Mouse (Mus musculus) lung, postnatal 0 days (tissue): Measurements from ENCODE around the gene Dglucy. TPM values are rescaled to one million over a fixed set of nuclear protein-coding genes. Genes with fewer than 3 reads are reported as not detected.
A peak's percentile ranks its signal among the peaks of the same experiment; 100 is the strongest.

Experiments
- ATAC-seq: fragments of 200-750 bp; cut with Nextera tagmentation; 2 replicates; pipeline ENCODE4 v1.8.0; 2017; ENCODE audit warnings: moderate library complexity
- DNase-seq: peaks from one replicate; pipeline ENCODE4 v3.0.0-alpha.2; 2016; ENCODE audit warnings: low spot score
- H3K27ac ChIP-seq: fragments of 300-500 bp; sonication (generic); 2 replicates; pipeline ENCODE4 v1.5.1; 2014; ENCODE audit warnings: antibody characterized with exemption, mild to moderate bottlenecking, low read length, mixed read lengths
- H3K27me3 ChIP-seq: fragments of 300-500 bp; sonication (generic); replicated peaks from 2 replicates; pipeline ENCODE4 v1.6.1; 2014; ENCODE audit warnings: low read length, mixed read lengths; ENCODE audit not compliant: insufficient read depth
- H3K36me3 ChIP-seq: fragments of 300-500 bp; sonication (generic); 2 replicates; pipeline ENCODE4 v1.6.1; 2014; ENCODE audit warnings: low read length, mixed read lengths; ENCODE audit not compliant: insufficient read depth
- H3K4me1 ChIP-seq: fragments of 300-500 bp; sonication (generic); 2 replicates; pipeline ENCODE4 v1.6.1; 2014; ENCODE audit warnings: antibody characterized with exemption, low read depth, low read length, mixed read lengths; ENCODE audit not compliant: insufficient read depth
- H3K4me2 ChIP-seq: fragments of 300-500 bp; sonication (generic); replicated peaks from 2 replicates; pipeline ENCODE4 v1.6.1; 2014; ENCODE audit warnings: low read depth, mild to moderate bottlenecking, low read length, moderate library complexity, mixed read lengths
- H3K4me3 ChIP-seq: fragments of 300-500 bp; sonication (generic); 2 replicates; pipeline ENCODE4 v1.5.1; 2014; ENCODE audit warnings: low read depth, low read length
- H3K9ac ChIP-seq: fragments of 300-500 bp; sonication (generic); replicated peaks from 2 replicates; pipeline ENCODE4 v1.6.1; 2014; ENCODE audit warnings: low read depth, mild to moderate bottlenecking
- H3K9me3 ChIP-seq: fragments of 300-500 bp; sonication (generic); 2 replicates; pipeline ENCODE4 v1.6.1; 2016; ENCODE audit warnings: low read length, mixed read lengths
- CTCF ChIP-seq: IDR thresholded peaks from 2 replicates; pipeline ENCODE4 v1.5.1; 2016; ENCODE audit warnings: antibody characterized with exemption, mild to moderate bottlenecking
- EP300 ChIP-seq: IDR thresholded peaks from 2 replicates; pipeline ENCODE4 v1.6.1; 2016; ENCODE audit warnings: antibody characterized with exemption, mild to moderate bottlenecking, control low read depth
- WGBS: fragments of 180-500 bp; shearing (Covaris S2); extraction: QIAGEN DNeasy Blood & Tissue Kit; methylation state at CpG from one replicate; pipeline ENCODE4 v1.1.7; 2014; 5-methylcytosine and 5-hydroxymethylcytosine counted together
- polyA plus RNA-seq: library from polyadenylated mRNA; unstranded; fragments of >200 nt; fragmentation: Nextera tagmentation; extraction: Ambion mirVana; gene quantifications from 2 replicates; pipeline ENCODE4 v1.2.1, GENCODE M21; 2015

Gene Dglucy
- polyA plus RNA-seq, 1 experiment from 2014 or later = 2.1 TPM

DNA sequence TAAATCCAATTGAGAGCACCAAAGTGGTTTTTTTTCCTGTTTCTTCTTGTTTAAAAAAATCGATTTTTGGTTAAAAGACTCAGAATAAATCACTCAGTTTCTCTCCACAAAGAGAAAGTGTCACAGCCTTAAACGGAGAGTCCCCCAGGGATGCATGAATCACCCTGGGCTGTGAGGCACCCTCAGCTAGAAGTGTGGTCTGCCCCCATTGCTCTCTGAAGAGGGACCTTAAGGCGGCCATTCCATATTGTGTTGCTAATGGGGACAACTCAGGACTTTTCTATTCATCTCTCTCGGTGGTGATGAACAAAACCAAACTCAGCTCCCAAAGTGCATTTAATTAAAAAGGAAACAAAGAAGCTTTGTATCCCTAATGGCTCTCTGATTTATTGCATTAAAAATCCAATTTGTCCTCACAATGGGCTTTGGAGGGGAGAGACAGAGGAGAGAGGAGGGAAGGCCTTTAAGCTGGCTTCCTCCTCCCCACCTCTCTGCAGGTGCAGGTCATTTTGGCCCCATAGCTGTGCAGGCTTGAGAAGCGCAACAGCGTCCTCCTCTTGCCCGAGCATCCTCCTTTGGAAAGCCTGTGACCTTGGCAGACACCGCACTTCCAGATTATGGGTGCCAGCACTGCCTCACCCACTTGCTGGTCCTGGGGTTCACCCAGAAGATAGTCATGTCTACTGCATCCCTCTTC is 52.9 kb downstream of the Dglucy start:
- Histone ChIP-seq H3K36me3 (no peaks in the 10 kb centered on the region), H3K4me1 (no peaks in the 10 kb centered on the region), H3K27me3 (no peaks in the 10 kb centered on the region), H3K9ac (no peak overlapping the region), H3K4me3 (no peak overlapping the region), H3K4me2 (no peak overlapping the region), H3K27ac (no peak overlapping the region), H3K9me3 (no peaks in the 10 kb centered on the region)
- TF ChIP-seq EP300 = no peak
- TF ChIP-seq CTCF = no peak
- DNase-seq (no peak), ATAC-seq (no peak)
- WGBS = 76% methylated on average over 8 of the region's 8 CpGs

DNA sequence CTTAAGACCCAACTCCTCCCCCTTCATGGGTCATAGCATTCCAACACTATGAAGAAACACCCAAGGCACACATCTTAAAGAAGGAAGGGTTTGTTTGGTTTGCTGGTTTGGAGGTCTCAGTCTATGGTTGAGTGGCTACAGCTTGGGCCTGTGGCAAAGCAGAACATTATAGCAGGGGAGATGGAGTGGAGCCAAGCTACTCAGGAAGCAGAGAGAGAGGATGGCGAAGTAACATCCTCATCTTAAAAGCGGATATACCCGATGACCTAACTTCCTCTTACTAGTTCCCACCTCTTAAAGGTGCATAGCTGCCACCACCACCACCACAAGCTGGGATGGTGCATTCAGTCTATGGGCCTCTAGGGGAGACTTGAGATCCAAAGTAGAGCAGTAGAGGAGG is 58.4 kb downstream of the Dglucy start:
- Histone ChIP-seq H3K27ac (no peak overlapping the region), H3K4me2 (no peak overlapping the region), H3K4me1 (0 out of 2 replicates have a peak, but pooled peaks cover 3% of the 10 kb centered on the region), H3K27me3 (no peaks in the 10 kb centered on the region), H3K9me3 (no peaks in the 10 kb centered on the region), H3K36me3 (no peaks in the 10 kb centered on the region), H3K4me3 (no peak overlapping the region), H3K9ac (no peak overlapping the region)
- peak; percentile 54 for ATAC-seq
- DNase-seq = peak; percentile 66
- no peak for TF ChIP-seq EP300
- no peak for TF ChIP-seq CTCF
- WGBS = 47% methylated on average over 3 of the region's 3 CpGs

DNA sequence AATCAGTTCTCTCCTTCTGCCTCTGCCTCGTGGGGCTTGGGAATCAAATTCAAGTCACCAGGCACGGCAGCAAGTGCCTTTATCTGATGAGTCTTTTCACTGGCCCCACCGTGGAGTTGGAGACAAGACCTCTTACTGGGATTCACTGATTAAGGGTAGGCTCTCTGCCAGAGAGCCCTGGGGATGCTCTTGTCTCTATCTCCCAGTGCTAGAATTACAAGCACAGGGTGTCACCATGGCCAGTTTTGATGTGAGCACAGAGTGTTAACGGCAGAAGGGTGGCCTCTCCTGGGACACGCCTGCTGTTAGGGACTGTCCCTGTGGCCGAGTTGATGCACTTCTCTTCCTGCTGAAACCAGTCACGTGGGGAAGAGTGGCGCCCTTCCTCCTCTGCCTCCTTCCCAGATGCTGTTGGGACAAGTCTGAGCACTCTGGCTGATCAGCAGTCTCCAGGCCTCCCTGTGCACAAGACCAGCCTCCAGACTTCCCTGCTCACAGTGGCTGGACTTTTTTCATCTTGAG is 60.3 kb downstream of the Dglucy start:
- Histone ChIP-seq H3K36me3 (no peaks in the 10 kb centered on the region), H3K4me3 (no peak overlapping the region), H3K9ac (no peak overlapping the region), H3K4me2 (no peak overlapping the region), H3K27me3 (no peaks in the 10 kb centered on the region), H3K9me3 (no peaks in the 10 kb centered on the region), H3K4me1 (0 out of 2 replicates have a peak, but pooled peaks cover 3% of the 10 kb centered on the region), H3K27ac (no peak overlapping the region)
- 29% methylated on average over 8 of the region's 8 CpGs for WGBS
- DNase-seq (no peak), ATAC-seq (no peak)
- TF ChIP-seq CTCF = no peak
- TF ChIP-seq EP300 = no peak

DNA sequence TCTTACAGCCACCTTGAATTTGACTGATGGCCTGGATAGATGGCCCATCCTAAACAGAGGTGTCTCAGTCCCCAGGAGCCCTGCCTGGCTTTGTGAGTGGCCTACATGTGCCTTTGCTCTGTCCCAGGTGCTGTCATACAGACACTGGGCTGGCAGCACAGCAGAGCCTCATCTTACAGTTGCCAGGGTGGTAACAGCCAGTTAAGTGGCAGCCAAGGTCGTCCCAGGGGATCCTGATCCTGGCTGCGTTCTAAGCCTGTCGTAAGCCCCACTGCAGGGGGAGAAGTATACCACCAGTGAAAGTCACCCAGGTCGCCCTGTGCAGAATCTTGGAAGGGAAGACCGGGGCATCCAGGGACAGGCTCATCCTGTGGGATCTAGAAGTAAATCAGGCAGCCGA is 61.1 kb downstream of the Dglucy start:
- no peak overlapping the region for H3K27ac ChIP-seq
- WGBS = 80% methylated on average over 6 of the region's 6 CpGs
- no peak overlapping the region for H3K4me3 ChIP-seq
- no peaks in the 10 kb centered on the region for H3K27me3 ChIP-seq
- H3K9me3 ChIP-seq = no peaks in the 10 kb centered on the region
- ATAC-seq (no peak), DNase-seq (no peak)
- no peak for TF ChIP-seq EP300
- no peak for TF ChIP-seq CTCF
- no peak overlapping the region for H3K4me2 ChIP-seq
- H3K36me3 ChIP-seq = no peaks in the 10 kb centered on the region
- H3K9ac ChIP-seq = no peak overlapping the region
- H3K4me1 ChIP-seq = 0 out of 2 replicates have a peak, but pooled peaks cover 3% of the 10 kb centered on the region

DNA sequence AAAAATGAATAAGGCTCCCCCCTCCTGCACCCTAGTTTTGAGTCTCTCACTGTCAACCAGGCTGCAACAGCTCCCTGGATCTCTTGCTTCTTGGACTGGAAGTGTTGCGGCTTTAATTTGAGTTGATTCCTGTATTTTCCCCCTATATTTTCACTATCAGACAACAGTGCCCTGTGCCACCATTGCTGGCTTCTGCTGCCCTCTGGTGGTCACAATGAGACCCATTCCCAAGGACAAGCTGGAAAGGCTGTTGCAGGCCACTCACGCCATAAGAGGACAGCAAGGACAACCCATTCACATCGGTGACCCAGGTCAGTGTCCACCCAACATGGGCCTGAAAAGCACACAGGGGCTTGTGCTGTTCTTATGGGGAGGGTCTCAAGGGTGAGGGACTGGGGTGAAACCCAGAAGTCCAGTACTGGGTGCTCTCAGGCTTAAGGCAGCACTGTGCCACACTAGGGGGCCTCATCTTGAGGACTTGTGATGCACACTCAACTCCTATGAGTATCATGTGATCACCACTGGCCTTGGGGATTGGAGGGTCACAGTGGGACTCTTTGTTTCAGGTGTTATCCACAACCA is 62.4 kb downstream of the Dglucy start:
- WGBS = 12% methylated on average over 3 of the region's 3 CpGs

DNA sequence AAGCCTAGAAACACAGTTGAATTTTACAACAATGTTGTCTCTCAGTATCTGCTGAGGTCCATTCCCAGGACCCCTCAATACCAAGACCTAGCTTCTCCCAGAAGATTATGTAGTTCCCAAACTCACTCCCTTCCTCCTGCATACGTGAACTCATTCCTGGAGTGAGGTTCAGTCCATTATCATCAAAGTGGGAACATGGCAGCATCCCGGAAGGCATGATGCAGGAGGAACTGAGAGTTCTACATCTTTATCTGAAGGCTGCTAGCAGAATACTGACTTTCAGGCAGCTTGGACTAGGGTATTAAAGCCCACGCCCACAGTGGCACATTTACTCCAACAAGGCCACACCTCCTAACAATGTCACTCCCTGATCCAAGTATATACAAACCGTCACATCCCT is 64.3 kb downstream of the Dglucy start:
- H3K4me2 ChIP-seq = no peak overlapping the region
- H3K4me3 ChIP-seq = no peak overlapping the region
- no peak for ATAC-seq
- DNase-seq = no peak
- no peaks in the 10 kb centered on the region for H3K9me3 ChIP-seq
- no peaks in the 10 kb centered on the region for H3K27me3 ChIP-seq
- H3K27ac ChIP-seq = no peak overlapping the region
- no peaks in the 10 kb centered on the region for H3K36me3 ChIP-seq
- H3K9ac ChIP-seq = no peak overlapping the region
- no peaks in the 10 kb centered on the region for H3K4me1 ChIP-seq
- WGBS = 54% methylated on average over 4 of the region's 4 CpGs
- no peak for TF ChIP-seq EP300
- TF ChIP-seq CTCF = no peak

More for the DNA sequence above, 62.4 kb downstream of the Dglucy start:
- TF ChIP-seq CTCF (peak; percentile 97), EP300 (no peak)
- H3K27me3 ChIP-seq = no peaks in the 10 kb centered on the region
- H3K36me3 ChIP-seq = no peaks in the 10 kb centered on the region
- H3K4me1 ChIP-seq = 0 out of 2 replicates have a peak, but pooled peaks cover 3% of the 10 kb centered on the region
- no peak overlapping the region for H3K4me3 ChIP-seq
- H3K9ac ChIP-seq = no peak overlapping the region
- H3K9me3 ChIP-seq = no peaks in the 10 kb centered on the region
- no peak overlapping the region for H3K4me2 ChIP-seq
- no peak overlapping the region for H3K27ac ChIP-seq
- DNase-seq (peak; percentile 78), ATAC-seq (peak; percentile 70)
